Mouse (Mus musculus) yolk sac, embryonic 10.5 days (tissue): ENCODE results near the gene H2-Ab1.
"Not testable (repeated sequence)": the region's sequence is repeated elsewhere in the genome, so short reads cannot be mapped to it uniquely, and the experiment has no call there.

Experiments used
- DNase-seq: peaks from one replicate; pipeline ENCODE4 v3.0.0-alpha.2; 2017; ENCODE audit warnings: low spot score

H2-Ab1 gene

DNA sequence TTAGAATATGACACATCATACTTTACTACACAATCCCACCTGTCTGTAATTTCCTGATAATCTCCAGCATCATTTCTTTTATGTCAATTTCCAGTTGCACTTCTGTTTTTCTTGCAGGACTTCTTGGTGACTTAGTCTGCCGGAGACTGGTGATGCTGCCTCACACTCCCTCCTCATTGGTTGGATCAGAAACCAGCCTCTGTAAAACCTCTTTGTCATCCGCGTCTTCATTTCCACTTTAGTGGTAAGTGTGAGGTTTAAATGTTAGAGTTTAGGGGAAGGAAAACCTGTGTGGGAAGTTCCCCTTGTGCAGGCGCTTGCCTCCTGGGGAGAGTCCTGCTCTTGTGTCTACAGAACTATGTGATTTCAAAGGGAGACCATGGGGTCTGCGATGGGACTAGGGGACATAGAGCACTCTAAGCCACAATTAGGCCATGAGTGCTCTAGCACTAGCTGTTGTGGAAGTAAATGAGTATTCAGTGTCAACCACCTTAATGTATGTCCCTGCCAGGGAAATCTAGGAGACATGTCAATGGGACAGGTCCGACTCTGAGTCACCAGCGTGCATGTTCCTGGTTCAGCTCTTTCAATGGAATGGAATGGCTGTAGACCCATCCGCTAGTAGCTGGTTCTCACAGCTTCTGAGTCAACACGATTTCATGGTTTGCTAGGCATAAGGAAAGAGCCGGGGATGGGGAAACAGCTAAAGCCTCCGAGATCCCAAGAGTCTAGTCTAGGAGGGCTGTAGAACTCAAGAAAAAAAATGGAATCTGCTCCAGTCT lies at the start of gene H2-Ab1:
Gene H2-Ab1 (plus strand): TSS at position 96 of the 782 bp plus-strand sequence.
- no peak for DNase-seq

DNA sequence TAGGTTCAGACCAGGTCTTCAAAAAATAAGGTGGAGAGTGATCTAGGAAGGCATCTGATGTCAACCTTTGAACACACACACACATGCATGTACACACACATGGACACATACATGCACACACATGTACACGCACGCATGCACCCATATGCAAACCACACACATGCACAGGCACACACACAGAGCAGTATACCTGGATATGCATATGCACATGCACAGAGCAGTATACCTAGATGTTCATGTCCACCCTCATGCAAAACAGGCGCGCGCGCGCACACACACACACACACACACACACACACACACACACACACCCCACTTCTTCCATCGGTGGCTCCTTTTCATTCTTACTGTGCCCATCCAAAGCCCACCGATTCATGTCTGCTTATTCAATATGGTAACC lies 49.6 kb upstream of the H2-Ab1 start:
- DNase-seq, result no peak

DNA sequence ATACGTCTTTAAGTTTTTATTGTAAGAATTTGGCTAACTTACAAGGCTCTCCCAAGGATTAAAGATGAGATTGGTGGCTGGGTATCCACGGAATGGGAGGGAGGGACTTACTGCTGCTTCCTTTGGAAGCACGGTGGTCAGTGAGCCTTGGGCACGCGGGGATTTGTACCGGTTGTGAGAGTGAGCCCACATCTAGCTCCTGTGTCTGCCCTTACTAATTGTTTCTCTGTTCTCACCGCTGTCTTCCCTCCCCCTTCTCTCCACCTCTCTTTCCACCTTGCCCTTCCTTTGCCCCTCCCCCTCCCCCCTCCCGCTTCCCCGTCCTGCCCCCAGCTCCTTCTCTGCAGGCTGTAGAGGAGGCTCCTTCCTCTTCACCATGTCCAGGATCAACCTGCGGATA lies 49.1 kb upstream of the H2-Ab1 start:
- no peak for DNase-seq

DNA sequence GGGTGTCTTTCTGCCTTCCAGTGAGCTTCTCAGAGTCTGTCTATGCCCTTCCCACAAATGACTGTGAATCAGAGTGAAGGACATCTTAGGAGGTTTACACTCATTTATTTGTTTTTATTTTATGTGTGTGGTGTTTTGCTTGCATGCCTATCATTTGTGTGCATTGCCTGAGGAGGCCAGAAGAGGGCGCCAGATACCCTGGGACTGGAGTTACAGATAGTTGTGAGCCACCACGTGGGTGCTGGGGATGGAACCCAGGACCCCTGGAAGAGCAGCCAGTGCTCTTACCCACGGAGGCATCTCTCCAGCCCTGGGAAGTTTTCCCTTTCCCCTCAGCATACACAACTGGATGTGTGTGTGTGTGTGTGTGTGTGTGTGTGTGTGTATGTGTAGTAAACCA lies 47.8 kb upstream of the H2-Ab1 start:
- no peak for DNase-seq

DNA sequence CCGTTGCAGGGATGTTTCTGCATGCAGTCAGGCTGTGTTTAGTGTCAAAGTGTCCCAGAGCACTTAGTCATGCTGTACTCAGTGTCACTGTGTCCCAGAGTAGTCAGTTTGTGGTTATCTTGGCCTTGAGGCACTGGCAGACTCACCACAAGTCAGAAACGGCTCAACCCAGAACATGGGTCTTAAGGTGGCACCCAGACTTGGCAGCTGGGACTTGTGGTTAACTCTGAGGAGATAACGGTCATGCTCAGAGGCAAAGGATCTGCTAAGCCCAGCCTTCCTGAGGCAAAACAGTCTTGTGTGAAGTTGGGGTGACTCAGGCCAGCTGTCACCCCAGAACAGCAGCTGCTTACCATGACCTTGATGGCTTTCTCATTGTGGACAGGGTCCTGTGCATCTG lies 46.9 kb upstream of the H2-Ab1 start:
- no peak for DNase-seq

DNA sequence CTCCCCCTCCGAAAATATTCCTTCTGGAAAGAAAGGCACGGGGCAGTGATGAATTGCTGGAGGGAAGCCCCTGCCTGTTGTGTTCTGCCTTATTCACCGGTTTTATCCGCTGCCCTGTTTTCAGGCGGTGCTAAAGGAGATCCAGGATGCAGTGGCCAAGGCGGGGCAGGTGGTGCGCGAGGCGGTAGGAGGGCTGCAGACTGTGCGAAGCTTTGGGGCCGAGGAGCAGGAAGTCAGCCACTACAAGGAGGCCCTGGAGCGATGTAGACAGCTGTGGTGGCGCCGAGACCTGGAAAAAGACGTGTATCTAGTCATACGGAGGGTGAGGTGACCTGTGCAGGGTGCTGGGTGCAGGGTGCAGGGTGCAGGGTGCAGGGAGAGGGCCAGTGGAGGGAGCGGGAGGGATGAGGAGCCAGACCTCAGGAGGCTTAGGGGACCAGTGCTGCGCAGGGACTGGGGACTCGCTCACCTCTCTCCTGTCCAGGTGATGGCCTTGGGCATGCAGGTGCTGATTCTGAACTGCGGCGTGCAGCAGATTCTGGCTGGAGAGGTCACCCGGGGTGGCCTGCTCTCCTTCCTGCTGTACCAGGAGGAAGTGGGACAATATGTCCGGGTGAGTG lies 45.6 kb upstream of the H2-Ab1 start:
- no peak for DNase-seq

DNA sequence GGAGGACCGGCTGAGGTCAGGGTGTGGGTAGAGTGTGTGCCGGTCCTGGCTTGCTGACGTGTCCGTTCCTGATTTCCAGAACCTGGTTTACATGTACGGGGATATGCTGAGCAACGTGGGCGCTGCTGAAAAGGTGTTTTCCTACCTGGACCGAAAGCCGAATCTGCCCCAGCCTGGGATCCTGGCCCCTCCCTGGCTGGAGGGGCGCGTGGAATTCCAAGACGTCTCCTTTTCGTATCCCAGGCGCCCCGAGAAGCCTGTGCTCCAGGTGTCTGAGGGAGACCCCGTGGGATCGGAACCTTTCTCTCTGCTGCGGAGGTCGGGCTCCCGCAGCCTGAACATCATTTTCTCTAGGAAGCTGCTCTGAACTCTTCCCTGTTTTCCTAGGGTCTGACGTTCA lies 43.6 kb upstream of the H2-Ab1 start:
- DNase-seq, result no peak

DNA sequence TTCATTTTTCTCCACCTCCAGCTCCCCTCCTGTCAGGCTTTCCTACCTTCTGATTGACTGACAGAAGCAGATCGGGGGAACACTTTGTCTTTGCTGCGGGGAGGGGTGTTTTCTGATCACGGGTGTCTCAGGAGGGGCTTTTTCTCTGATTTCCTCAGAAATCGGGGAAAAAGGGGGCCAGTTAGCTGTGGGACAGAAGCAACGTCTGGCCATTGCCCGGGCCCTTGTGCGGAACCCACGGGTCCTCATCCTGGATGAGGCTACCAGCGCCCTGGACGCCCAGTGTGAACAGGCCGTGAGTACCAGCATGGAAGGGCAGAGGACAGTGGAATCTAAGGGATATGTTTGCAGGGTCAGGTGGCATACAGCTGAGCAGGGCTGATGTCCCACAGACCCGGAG lies 42.3 kb upstream of the H2-Ab1 start:
- DNase-seq, result no peak

DNA sequence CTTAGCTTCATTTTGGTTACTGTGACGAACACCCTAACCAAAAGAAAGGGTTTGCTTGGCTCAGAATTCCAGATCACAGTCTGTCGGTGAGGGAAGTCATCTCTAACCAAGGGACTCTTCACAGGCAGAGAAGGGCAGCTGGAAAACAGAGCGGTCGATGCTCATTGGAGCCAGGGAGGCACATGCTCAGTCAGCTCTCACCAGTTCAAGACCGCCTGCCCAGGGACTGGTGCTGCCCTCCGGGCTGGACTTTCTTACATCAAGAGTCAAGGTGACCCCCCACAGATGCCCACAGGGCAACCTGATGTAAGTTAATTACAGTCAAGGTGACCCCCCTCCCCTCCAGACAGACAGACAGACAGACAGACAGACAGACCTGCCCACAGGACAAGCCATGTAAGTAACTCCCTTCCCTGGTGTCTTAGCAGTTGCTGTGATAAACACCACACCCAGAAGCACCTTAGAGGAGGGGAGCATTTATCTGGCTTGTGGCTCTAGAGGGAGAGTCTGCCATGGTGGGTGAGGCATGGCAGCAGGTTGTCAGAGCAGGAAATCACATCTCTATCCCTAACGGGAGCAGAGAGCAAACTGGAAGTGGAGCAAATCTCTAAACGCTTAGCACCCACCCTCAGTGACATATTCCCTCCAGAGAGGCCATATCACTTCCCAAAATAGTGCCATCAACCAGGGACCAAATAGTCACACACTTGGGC lies 40.1 kb upstream of the H2-Ab1 start:
- no peak for DNase-seq

DNA sequence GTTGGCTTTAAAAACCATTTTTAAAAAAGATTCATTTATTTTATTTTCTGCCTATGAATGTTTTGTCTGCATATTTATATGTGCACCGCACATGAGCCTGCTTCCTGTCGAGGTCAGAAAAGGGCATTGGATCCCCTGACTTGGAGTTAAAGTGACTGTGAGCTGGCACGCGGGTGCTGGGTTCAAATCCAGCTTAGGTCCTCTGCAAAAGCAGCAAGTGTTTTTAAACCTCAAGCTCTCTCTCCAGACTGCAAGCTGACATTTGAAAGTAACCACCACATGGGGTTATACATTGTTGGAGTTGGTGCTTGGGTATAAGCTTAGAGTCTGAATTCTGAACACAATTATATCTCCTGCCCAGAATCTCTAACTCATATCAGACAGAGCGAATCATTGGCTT lies 39.5 kb upstream of the H2-Ab1 start:
- no peak for DNase-seq

DNA sequence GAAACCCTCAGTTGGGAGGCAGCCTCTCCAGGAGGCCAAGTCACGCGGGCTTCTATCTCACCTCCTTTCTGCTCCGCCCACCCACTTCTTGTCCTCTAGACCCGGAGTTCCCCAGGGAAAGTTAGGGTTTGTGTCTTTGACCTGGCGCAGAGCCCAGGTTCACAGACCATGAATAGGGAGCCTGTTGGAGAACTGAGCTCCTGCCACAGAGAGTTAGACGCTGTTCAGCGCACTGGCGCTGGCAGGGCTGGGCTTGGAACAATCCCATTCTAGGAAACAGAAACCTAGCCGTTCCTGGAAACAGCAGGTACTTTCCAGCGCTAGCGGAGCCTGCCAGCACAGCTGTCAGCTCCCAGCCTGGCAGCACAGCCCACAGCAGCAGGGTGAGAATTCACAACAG lies 38.8 kb upstream of the H2-Ab1 start:
- DNase-seq, result no peak

DNA sequence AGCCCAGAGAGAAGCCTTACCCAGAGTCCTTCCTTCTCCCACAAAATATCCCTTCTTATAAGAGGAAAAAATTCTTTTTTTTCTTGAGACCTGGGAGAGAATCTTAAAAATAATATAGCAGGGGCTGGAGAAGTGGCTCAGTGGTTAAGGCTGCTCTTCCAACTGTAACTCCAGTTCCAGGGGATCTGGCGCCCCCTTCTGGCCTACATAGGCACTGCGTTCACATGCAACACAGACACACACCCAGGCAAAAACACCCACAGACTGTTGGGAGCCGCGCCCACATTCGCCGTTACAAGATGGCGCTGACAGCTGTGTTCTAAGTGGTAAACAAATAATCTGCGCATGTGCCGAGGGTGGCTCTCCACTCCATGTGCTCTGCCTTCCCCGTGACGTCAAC lies 38.4 kb upstream of the H2-Ab1 start:
- DNase-seq, result not testable (repeated sequence)

DNA sequence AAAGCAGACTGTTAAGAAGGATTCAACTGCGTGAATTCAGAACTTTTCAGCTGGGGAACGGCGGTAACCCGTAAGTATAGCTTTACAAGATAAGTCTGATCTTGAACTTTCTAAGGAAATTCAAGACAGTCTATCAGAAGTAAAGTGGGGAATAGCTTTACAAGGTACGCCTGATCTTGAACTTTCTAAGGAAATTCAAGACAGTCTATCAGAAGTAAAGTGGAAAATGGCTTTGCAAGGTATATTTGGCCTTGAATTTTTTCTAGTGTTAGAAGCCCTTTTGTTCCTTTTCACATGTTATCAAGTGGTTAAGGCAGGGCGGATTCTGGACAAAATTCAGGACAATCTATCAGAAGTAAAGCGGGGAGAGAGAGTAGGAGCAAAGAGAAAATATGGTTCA lies 37.7 kb upstream of the H2-Ab1 start:
- DNase-seq, result not testable (repeated sequence)

DNA sequence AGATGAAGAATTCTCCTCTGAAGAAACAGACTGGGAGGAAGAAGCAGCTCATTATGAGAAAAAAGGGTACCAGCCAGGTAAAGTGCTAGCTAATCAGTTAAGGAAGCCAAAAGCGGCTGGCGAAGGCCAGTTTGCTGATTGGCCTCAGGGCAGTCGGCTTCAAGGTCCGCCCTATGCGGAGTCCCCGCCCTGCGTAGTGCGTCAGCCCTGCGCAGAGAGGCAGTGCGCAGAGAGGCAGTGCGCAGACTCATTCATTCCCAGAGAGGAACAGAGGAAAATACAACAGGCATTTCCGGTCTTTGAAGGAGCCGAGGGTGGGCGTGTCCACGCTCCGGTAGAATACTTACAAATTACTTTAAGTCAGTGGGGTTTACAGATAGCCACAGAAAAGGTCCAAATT lies 37.1 kb upstream of the H2-Ab1 start:
- DNase-seq, result not testable (repeated sequence)

DNA sequence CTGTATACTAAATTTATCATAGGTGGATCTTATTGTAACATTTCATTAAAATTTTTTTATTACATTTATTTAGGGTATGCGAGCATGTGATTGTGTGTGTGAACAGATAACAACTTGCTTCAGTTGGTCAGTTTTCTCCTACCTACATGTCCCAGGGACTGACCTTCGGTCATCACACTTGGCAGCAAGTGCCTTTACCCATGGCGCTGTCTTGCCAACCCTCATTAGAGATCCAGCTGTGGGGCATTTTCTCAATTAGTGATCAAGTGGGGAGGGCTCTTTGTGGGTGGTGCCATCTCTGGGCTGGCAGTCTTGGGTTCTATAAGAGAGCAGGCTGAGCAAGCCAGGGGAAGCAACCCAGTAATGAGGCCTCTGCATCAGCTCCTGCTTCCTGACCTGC lies 32.7 kb upstream of the H2-Ab1 start:
- no peak for DNase-seq

DNA sequence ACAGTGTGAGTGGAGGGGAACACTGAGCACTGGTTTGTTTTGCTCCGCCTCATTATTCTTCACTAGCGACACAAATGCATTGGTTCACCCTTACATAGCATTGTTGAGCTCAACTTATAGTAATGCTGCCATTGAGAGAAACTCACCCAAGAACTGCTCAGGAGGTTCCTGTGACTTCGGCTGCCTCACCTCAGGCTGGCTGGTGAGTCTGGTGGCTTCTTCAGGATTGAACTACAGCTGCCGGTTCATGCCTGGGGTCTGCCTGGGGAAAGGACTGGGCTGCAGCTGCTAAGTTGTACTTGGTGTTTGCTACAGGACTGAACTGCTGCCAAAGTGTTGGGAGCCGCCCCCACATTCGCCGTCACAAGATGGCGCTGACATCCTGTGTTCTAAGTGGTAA lies 32.1 kb upstream of the H2-Ab1 start:
- DNase-seq, result no peak

DNA sequence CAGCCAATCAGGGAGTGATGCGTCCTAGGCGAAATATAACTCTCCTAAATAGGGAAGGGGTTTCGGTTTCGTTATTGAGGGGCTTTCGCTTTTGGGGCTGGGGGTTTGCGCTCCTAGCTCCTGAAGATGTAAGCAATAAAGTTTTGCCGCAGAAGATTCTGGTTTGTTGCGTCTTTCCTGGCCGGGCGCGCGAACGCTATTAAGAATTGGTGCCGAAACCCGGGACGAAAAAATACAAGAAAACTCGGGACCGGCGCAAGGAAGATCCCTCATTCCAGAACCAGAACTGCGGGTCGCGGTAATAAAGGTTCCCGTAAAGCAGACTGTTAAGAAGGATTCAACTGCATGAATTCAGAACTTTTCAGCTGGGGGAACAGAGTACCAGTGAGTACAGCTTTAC lies 31.6 kb upstream of the H2-Ab1 start:
- not testable (repeated sequence) for DNase-seq

DNA sequence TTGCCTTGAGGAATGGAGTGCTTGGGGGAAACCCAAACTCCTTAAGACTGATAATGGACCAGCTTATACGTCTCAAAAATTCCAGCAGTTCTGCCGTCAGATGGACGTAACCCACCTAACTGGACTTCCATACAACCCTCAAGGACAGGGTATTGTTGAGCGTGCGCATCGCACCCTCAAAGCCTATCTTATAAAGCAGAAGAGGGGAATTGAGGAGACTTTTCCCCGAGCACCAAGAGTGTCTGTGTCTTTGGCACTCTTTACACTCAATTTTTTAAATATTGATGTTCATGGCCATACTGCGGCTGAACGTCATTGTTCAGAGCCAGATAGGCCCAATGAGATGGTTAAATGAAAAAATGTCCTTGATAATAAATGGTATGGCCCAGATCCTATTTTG lies 26.5 kb upstream of the H2-Ab1 start:
- DNase-seq, result not testable (repeated sequence)

DNA sequence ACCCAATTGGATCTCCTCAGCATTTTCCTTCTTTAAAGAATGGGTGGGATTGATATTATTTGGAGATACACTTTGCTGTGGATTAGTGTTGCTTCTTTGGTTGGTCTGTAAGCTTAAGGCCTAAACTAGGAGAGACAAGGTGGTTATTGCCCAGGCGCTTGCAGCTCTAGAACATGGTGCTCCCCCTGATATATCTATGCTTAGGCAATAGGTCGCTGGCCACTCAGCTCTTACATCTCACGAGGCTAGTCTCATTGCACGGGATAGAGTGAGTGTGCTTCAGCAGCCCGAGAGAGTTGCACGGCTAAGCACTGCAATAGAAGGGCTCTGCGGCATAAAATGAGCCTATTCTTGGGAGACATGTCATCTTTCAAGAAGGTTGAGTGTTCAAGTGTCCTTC lies 25.5 kb upstream of the H2-Ab1 start:
- not testable (repeated sequence) for DNase-seq

DNA sequence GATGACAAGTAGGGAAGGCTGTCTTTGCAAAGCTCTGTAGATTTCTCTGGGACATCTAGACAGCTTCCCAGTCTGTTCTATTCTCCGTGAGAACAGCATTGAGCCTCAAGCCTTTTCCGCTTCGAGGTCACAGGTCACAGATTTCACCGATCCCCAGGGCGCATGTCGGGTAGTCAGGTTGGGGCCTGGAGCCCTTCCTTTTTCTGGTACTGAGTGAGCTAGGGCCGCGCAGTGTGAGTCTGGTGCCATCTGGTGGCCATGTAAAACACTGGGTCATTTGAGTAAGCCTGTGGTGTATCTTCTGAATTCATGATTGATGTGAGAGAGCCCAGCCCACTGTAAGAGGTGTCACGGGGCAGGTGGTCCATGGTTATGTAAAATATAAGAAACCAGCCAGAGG lies 22.6 kb upstream of the H2-Ab1 start:
- DNase-seq, result no peak

DNA sequence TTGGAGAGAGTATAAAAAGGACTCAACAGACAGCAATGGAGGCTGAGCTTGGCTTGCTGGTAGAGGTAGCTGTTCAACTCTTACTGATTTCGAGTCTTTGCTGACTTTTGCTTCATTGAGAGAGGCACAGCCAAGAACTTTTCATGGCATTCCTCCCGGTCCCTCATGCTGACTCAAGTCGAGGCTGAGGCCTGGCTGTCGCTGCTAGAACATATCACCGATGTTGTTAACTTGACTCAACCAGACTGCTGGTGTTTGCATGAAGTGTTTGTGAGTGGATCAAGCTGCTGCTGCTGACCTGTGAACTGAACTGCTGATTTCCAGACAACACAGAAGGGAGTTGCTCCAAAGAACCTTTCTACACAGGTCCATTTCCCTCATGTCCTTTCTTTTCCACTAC lies 20.8 kb upstream of the H2-Ab1 start:
- no peak for DNase-seq

DNA sequence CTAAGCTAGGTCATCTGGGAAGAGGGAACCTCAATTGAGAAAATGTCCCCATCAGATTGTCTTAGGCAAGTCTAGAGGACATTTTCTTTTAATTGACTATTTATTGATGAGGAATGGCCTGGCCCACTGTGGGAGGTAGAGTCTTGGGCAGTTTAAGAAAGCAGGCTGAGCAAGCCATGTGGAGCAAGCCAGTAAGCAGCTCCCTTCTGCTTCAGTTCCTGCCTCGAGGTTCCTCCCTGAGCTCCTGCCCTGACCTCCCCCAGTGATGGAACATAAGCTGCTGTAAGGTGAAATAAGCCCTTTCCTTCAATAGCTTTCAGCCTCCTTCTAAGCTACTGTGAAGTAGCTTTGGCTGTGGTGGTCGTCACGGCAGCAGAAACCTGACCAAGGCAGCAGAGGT lies 19.7 kb upstream of the H2-Ab1 start:
- DNase-seq, result no peak

DNA sequence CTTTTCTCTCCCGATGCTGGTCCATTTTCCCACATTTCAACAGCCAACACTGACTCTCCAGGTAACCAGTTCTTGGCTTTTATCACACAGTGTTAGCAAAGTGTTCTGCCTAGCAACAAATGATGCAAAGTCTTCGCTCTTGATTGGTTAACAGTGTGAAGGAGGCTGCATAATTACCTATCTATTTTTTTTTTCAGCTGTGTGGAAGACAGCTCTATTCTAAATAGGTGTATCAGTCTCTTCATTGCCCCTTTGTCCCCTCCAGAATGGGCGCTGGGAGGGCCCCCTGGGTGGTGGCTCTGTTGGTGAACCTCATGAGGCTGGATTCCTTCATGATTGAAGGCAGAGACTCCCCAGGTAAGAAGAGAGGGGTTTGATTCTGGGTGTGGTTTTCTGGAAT lies 18.8 kb upstream of the H2-Ab1 start, which contains the start of gene H2-Ob:
Gene H2-Ob (plus strand): TSS at position 198 of the 400 bp plus-strand sequence.
- no peak for DNase-seq
